Comparison of ENCODE assay signal across 15 mouse cellular contexts in the genomic region with DNA sequence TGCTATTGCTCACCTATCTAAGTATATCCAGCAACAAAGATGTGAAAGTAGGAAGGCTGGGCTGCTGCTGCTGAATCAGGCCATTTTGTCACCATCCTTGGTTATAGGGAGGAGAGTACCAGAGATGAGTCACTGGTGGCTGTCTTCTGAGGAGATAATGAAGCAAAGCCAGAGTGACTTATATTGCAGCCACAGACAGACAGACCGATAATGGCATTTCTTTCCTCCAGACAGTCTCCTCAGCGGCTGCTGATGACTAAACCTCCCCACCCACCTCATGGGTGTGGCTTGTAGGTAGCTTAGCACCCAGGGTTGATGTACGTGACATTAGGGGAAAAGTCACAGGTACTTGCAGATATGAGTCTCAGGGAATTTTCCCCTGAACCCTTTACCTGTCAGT.
DNase-seq lines count a peak whose midpoint lies in the region; ATAC-seq and TF ChIP-seq lines count a peak whose summit lies in the region.
"Had no signal": no experiment of that assay in that cellular context is flagged by ENCODE, and none has a peak within 500 bp of the region (broad histone marks: within the 10 kb centered on the region; RNA-seq: fewer than 3 reads in every experiment).

No protein-coding gene starts in this region.

- H3ac ChIP-seq in C2C12 (ENCODE audit: control insufficient read depth, insufficient read length, low read depth) = no peak overlapping the region

- no peaks in the 10 kb centered on the region for H3K9me3 ChIP-seq in CH12.LX (replicated peaks; ENCODE audit: low read length)
- no peaks in the 10 kb centered on the region for H3K9me3 ChIP-seq in limb, embryonic 10.5 days (replicated peaks)
- H3K9me3 ChIP-seq: embryonic facial prominence, embryonic 10.5 days; heart, embryonic 15.5 days; hindbrain, embryonic 13.5 days; neural tube, embryonic 13.5 days had no signal

- dilution Hi-C loops in CH12.LX (cut with MboI; ENCODE audit: extremely low pct_ligation_motif_present, extremely low pct_unique_long_range_greater_than_20kb, low sequenced_read_pairs) = no loop called here

- no peak for TF ChIP-seq POLR2A in CH12.LX (IDR thresholded peaks at IDR 0.05; ENCODE audit: low read depth, low read length)

- H3K27me3 ChIP-seq in C2C12 (ENCODE audit: control insufficient read depth, insufficient read depth, insufficient read length) (no peaks in the 10 kb centered on the region), CH12.LX (replicated peaks) (no peaks in the 10 kb centered on the region)
- H3K27me3 ChIP-seq in limb, embryonic 10.5 days (ENCODE audit: low read depth, poor library complexity, severe bottlenecking) = no peaks in the 10 kb centered on the region
- H3K27me3 ChIP-seq: heart, embryonic 15.5 days; neural tube, embryonic 13.5 days had no signal

- 86% methylated on average over 3 of the region's 3 CpGs for WGBS in limb, embryonic 10.5 days

- H3K4me1 ChIP-seq in CH12.LX (ENCODE audit: control insufficient read depth in 1 of 2, insufficient read depth in 2 of 2) = peaks cover 3 to 21% of the 10 kb centered on the region in 2 experiments
- H3K4me1 ChIP-seq in limb, embryonic 10.5 days = peaks cover 15% of the 10 kb centered on the region
- H3K4me1 ChIP-seq: neural tube, embryonic 13.5 days had no signal

- H3K79me3 ChIP-seq in C2C12 (ENCODE audit: low read depth) = no peaks in the 10 kb centered on the region

- DNase-seq in CH12.LX (ENCODE audit: extremely low read depth) = peak; percentile 43
- DNase-seq in c-Kit-positive CD71-positive TER-119-positive erythroid progenitor cells, embryonic 14.5 days (ENCODE audit: low spot score) = peak; percentile 25
- no peak for DNase-seq in left cerebral cortex, adult 8-10 months (ENCODE audit: low spot score in 2 of 2)
- no peak for DNase-seq in left cerebral cortex, adult 2 months (ENCODE audit: extremely low spot score in 1 of 2, low spot score in 2 of 2)
- no peak for DNase-seq in limb, embryonic 10.5 days (ENCODE audit: low spot score)
- DNase-seq: cerebellum, postnatal 25 days; gastrocnemius, postnatal 36 days; lung, postnatal 36 days; spleen, adult 18-20 months had no signal

- ATAC-seq in megakaryocyte progenitor cell, adult 5-6 weeks (replicated peaks; ENCODE audit: poor library complexity) = 0 out of 2 replicates have a peak, but pooled peaks have one; percentile 9

- intact Hi-C loops in left cerebral cortex, adult 2 months (cut with DNase I) = loop anchor here (5.0 kb wide), 1 partner anchor 136 kb away; a partner anchor contains a TSS

- H3K36me3 ChIP-seq in C2C12 (ENCODE audit: control insufficient read depth, insufficient read depth) (no peaks in the 10 kb centered on the region), CH12.LX (replicated peaks in 1 of 2; ENCODE audit: control insufficient read depth in 1 of 2, insufficient read depth in 1 of 2, low read length in 1 of 2) (no peaks in the 10 kb centered on the region)
- H3K36me3 ChIP-seq in limb, embryonic 10.5 days = no peaks in the 10 kb centered on the region
- H3K36me3 ChIP-seq: embryonic facial prominence, embryonic 10.5 days; heart, embryonic 15.5 days; hindbrain, embryonic 13.5 days; neural tube, embryonic 13.5 days had no signal

- H3K79me2 ChIP-seq in C2C12 (ENCODE audit: control insufficient read depth, insufficient read depth) (no peaks in the 10 kb centered on the region), CH12.LX (replicated peaks; ENCODE audit: control insufficient read depth, extremely low read depth, insufficient read depth, poor library complexity, severe bottlenecking) (no peaks in the 10 kb centered on the region)

- no peak overlapping the region for H3K4me2 ChIP-seq in CH12.LX (ENCODE audit: insufficient read depth, low read depth, poor library complexity, severe bottlenecking)
- H3K4me2 ChIP-seq: heart, embryonic 15.5 days; hindbrain, embryonic 13.5 days; neural tube, embryonic 13.5 days had no signal

- H3K9ac ChIP-seq in CH12.LX (ENCODE audit: insufficient read depth, low read depth) = no peak overlapping the region
- H3K9ac ChIP-seq: heart, embryonic 15.5 days; hindbrain, embryonic 13.5 days; neural tube, embryonic 13.5 days had no signal

- no peak overlapping the region for H3K27ac ChIP-seq in CH12.LX (ENCODE audit: insufficient read depth, low read depth)
- H3K27ac ChIP-seq in left cerebral cortex, adult 2 months = no peak overlapping the region
- H3K27ac ChIP-seq in limb, embryonic 10.5 days = no peak overlapping the region
- H3K27ac ChIP-seq: embryonic facial prominence, embryonic 10.5 days; heart, embryonic 15.5 days; hindbrain, embryonic 13.5 days; neural tube, embryonic 13.5 days had no signal

- no peak for TF ChIP-seq EP300 in CH12.LX (IDR thresholded peaks at IDR 0.05; ENCODE audit: low read length)

- no peak overlapping the region for H3K4me3 ChIP-seq in C2C12 (ENCODE audit: insufficient read depth, poor library complexity, severe bottlenecking)
- H3K4me3 ChIP-seq in CH12.LX (replicated peaks in 1 of 3; ENCODE audit: low read depth in 2 of 3, low read length in 2 of 3, poor library complexity in 1 of 3) = no peak overlapping the region
- H3K4me3 ChIP-seq in left cerebral cortex, adult 2 months = no peak overlapping the region
- no peak overlapping the region for H3K4me3 ChIP-seq in limb, embryonic 10.5 days
- H3K4me3 ChIP-seq: embryonic facial prominence, embryonic 10.5 days; heart, embryonic 15.5 days; hindbrain, embryonic 13.5 days; neural tube, embryonic 13.5 days had no signal

- in situ Hi-C loops in CH12.LX (cut with MboI; ENCODE audit: low pct_ligation_motif_present, low pct_unique_long_range_greater_than_20kb, low sequenced_read_pairs) = no loop called here

- TF ChIP-seq RAD21 in CH12.LX (IDR thresholded peaks at IDR 0.05; ENCODE audit: low read depth, low read length) = no peak

- TF ChIP-seq CTCF in C2C12 (IDR thresholded peaks at IDR 0.05; ENCODE audit: control insufficient read depth, insufficient read depth, insufficient read length) (no peak), CH12.LX (conservative IDR thresholded peaks at IDR 0.05 in 1 of 2, IDR thresholded peaks at IDR 0.05 in 1 of 2; ENCODE audit: low read depth in 2 of 2, low read length in 2 of 2) (no peak)
- TF ChIP-seq CTCF in left cerebral cortex, adult 2 months (IDR thresholded peaks at IDR 0.05) = no peak

TF ChIP-seq in C2C12, 6 proteins besides CTCF, POLR2A, EP300 and RAD21:
- TF ChIP-seq MAX (IDR thresholded peaks at IDR 0.05) (no peak), MYOD1 (IDR thresholded peaks at IDR 0.05; ENCODE audit: control insufficient read depth, insufficient read length, low read depth) (peak; percentile 9)

TF ChIP-seq in CH12.LX, 34 proteins besides CTCF, POLR2A, EP300 and RAD21:
- TF ChIP-seq MEF2A (IDR thresholded peaks at IDR 0.05; ENCODE audit: borderline replicate concordance, low read depth, low read length) (no peak), ETS1 (conservative IDR thresholded peaks at IDR 0.05; ENCODE audit: low read depth, low read length) (peak; percentile 25; the same call in 1 of the 2 replicates), ZC3H11A (IDR thresholded peaks at IDR 0.05; ENCODE audit: low read depth, low read length) (no peak)

Comparison
In these comparisons a context has a peak if more than half of its experiments do, and no peak if none do; other contexts are left out.
1. DNase-seq: peak in CH12.LX (single experiment) and c-Kit-positive CD71-positive TER-119-positive erythroid progenitor cells, embryonic 14.5 days (single experiment); none in left cerebral cortex, adult 8-10 months (0 of 2), left cerebral cortex, adult 2 months (0 of 2) and limb, embryonic 10.5 days (single experiment).